Mouse (Mus musculus) neural tube, embryonic 13.5 days (tissue): Measurements from ENCODE around the gene Zfp423. TPM values are rescaled to one million over a fixed set of nuclear protein-coding genes. Genes with fewer than 3 reads are reported as not detected.

ENCODE experiments used
- ATAC-seq: fragments of 200-750 bp; cut with Nextera tagmentation; 2 replicates; pipeline ENCODE4 v1.8.0; 2017; ENCODE audit warnings: low read depth, mild to moderate bottlenecking, moderate TSS enrichment, moderate library complexity
- H3K27ac ChIP-seq: fragments of 300-500 bp; sonication (generic); replicated peaks from 2 replicates; pipeline ENCODE4 v1.5.1; 2015; ENCODE audit warnings: moderate library complexity, mild to moderate bottlenecking, inconsistent platforms
- H3K27me3 ChIP-seq: fragments of 300-500 bp; sonication (generic); 2 replicates; pipeline ENCODE4 v1.6.1; 2015; ENCODE audit warnings: mild to moderate bottlenecking, inconsistent platforms
- H3K36me3 ChIP-seq: fragments of 300-500 bp; sonication (generic); 2 replicates; pipeline ENCODE4 v1.6.1; 2015; ENCODE audit warnings: mild to moderate bottlenecking, inconsistent platforms
- H3K4me1 ChIP-seq: fragments of 300-500 bp; sonication (generic); replicated peaks from 2 replicates; pipeline ENCODE4 v1.6.1; 2015; ENCODE audit warnings: inconsistent platforms
- H3K4me2 ChIP-seq: fragments of 300-500 bp; sonication (generic); 2 replicates; pipeline ENCODE4 v1.6.1; 2015; ENCODE audit warnings: inconsistent platforms, mild to moderate bottlenecking, moderate library complexity
- H3K4me3 ChIP-seq: fragments of 300-500 bp; sonication (generic); 2 replicates; pipeline ENCODE4 v1.5.1; 2015; ENCODE audit warnings: mild to moderate bottlenecking, inconsistent platforms
- H3K9ac ChIP-seq: fragments of 300-500 bp; sonication (generic); 2 replicates; pipeline ENCODE4 v1.6.1; 2015; ENCODE audit warnings: moderate library complexity, mild to moderate bottlenecking, inconsistent platforms
- H3K9me3 ChIP-seq: fragments of 300-500 bp; sonication (generic); 2 replicates; pipeline ENCODE4 v1.6.1; 2016; ENCODE audit warnings: inconsistent platforms
- WGBS: fragments of 180-500 bp; shearing (Covaris S2); methylation state at CpG from one replicate; pipeline ENCODE4 v1.1.7; 2015; 5-methylcytosine and 5-hydroxymethylcytosine counted together
- polyA plus RNA-seq: library from polyadenylated mRNA; unstranded; fragments of >200 nt; fragmentation: Nextera tagmentation; extraction: Ambion mirVana; gene quantifications from 2 replicates; pipeline ENCODE4 v1.2.1, GENCODE M21; 2015

Gene Zfp423
- polyA plus RNA-seq, 1 experiment from 2014 or later: 35.5 TPM

GRCm38 (mm10) chr8:87784227-87784626 is 175.2 kb downstream of the Zfp423 start:
- Histone ChIP-seq H3K9me3 (no peaks in the 10 kb centered on the region), H3K9ac (peak overlapping the region; percentile 45; the same call in 1 of the 2 replicates), H3K27me3 (no peaks in the 10 kb centered on the region), H3K36me3 (peaks cover 38% of the 10 kb centered on the region), H3K27ac (peak overlapping the region; percentile 57), H3K4me2 (peak overlapping the region; percentile 35), H3K4me3 (no peak overlapping the region), H3K4me1 (peaks cover 36% of the 10 kb centered on the region)
- no peak for ATAC-seq
- 3% methylated on average over 13 of the region's 13 CpGs for WGBS

- H3K4me1 ChIP-seq: peaks cover 42% of the 10 kb centered on the region
- H3K27ac ChIP-seq: 0 out of 2 replicates have a peak overlapping the region, but pooled peaks have one; percentile 18
- H3K9me3 ChIP-seq: no peaks in the 10 kb centered on the region
- no peaks in the 10 kb centered on the region for H3K27me3 ChIP-seq
- no peak overlapping the region for H3K4me2 ChIP-seq
- 74% methylated on average over 15 of the region's 15 CpGs for WGBS
- H3K36me3 ChIP-seq: peaks cover 41% of the 10 kb centered on the region
- ATAC-seq: no peak
- H3K4me3 ChIP-seq: no peak overlapping the region
- H3K9ac ChIP-seq: no peak overlapping the region
Observed at GRCm38 (mm10) chr8:87783198-87783597, 176.2 kb downstream of the Zfp423 start.

GRCm38 (mm10) chr8:87777586-87777985 is 181.8 kb downstream of the Zfp423 start:
- H3K27ac ChIP-seq: peak overlapping the region; percentile 64
- no peak overlapping the region for H3K4me3 ChIP-seq
- peak; percentile 59; the same call in 1 of the 2 replicates for ATAC-seq
- H3K9me3 ChIP-seq: no peaks in the 10 kb centered on the region
- H3K9ac ChIP-seq: peak overlapping the region; percentile 38; the same call in 1 of the 2 replicates
- H3K4me2 ChIP-seq: no peak overlapping the region
- 21% methylated on average over 8 of the region's 8 CpGs for WGBS
- peaks cover 43% of the 10 kb centered on the region for H3K36me3 ChIP-seq
- H3K27me3 ChIP-seq: no peaks in the 10 kb centered on the region
- H3K4me1 ChIP-seq: peaks cover 42% of the 10 kb centered on the region

- whole genome bisulfite sequencing: 86% methylated on average over 3 of the region's 3 CpGs
- H3K27ac ChIP-seq: no peak overlapping the region
- H3K4me1 ChIP-seq: peaks cover 42% of the 10 kb centered on the region
- no peak overlapping the region for H3K9ac ChIP-seq
- no peak overlapping the region for H3K4me2 ChIP-seq
- ATAC-seq: no peak
- H3K4me3 ChIP-seq: no peak overlapping the region
- H3K9me3 ChIP-seq: no peaks in the 10 kb centered on the region
- H3K27me3 ChIP-seq: no peaks in the 10 kb centered on the region
- peaks cover 28% of the 10 kb centered on the region for H3K36me3 ChIP-seq
Observed at GRCm38 (mm10) chr8:87775889-87776288, 183.5 kb downstream of the Zfp423 start.

- peaks cover 19% of the 10 kb centered on the region for H3K36me3 ChIP-seq
- H3K9me3 ChIP-seq: no peaks in the 10 kb centered on the region
- H3K4me1 ChIP-seq: peaks cover 42% of the 10 kb centered on the region
- H3K27me3 ChIP-seq: no peaks in the 10 kb centered on the region
- H3K27ac ChIP-seq: no peak overlapping the region
- WGBS: 71% methylated on average over 2 of the region's 2 CpGs
- no peak overlapping the region for H3K9ac ChIP-seq
- no peak overlapping the region for H3K4me2 ChIP-seq
- ATAC-seq: no peak
- H3K4me3 ChIP-seq: no peak overlapping the region
Observed at GRCm38 (mm10) chr8:87774966-87775365, 184.4 kb downstream of the Zfp423 start.

- H3K27ac ChIP-seq: no peak overlapping the region
- ATAC-seq: no peak
- 60% methylated on average over 14 of the region's 14 CpGs for WGBS
Observed at GRCm38 (mm10) chr8:87772894-87773502, 186.4 kb downstream of the Zfp423 start.

GRCm38 (mm10) chr8:87767882-87768281 is 191.5 kb downstream of the Zfp423 start:
- Histone ChIP-seq H3K4me2 (no peak overlapping the region), H3K27me3 (no peaks in the 10 kb centered on the region), H3K36me3 (0 out of 2 replicates have a peak, but pooled peaks cover 3% of the 10 kb centered on the region), H3K4me3 (no peak overlapping the region), H3K27ac (no peak overlapping the region), H3K9ac (no peak overlapping the region), H3K4me1 (peaks cover 17% of the 10 kb centered on the region; the same call in 1 of the 2 replicates), H3K9me3 (no peaks in the 10 kb centered on the region)
- WGBS: 77% methylated on average over 9 of the region's 9 CpGs
- ATAC-seq: no peak

More at GRCm38 (mm10) chr8:87772894-87773502, 186.4 kb downstream of the Zfp423 start:
- Histone ChIP-seq H3K9ac (no peak overlapping the region), H3K4me1 (peaks cover 38% of the 10 kb centered on the region), H3K27me3 (no peaks in the 10 kb centered on the region), H3K4me3 (no peak overlapping the region), H3K9me3 (no peaks in the 10 kb centered on the region), H3K36me3 (peaks cover 9% of the 10 kb centered on the region; the same call in 1 of the 2 replicates), H3K4me2 (no peak overlapping the region)

GRCm38 (mm10) chr8:87765276-87765675 is 194.1 kb downstream of the Zfp423 start:
- peaks cover 17% of the 10 kb centered on the region; the same call in 1 of the 2 replicates for H3K4me1 ChIP-seq
- no peak overlapping the region for H3K27ac ChIP-seq
- no peak for ATAC-seq
- H3K4me2 ChIP-seq: no peak overlapping the region
- H3K9ac ChIP-seq: no peak overlapping the region
- WGBS: 75% methylated on average over 3 of the region's 3 CpGs
- no peaks in the 10 kb centered on the region for H3K36me3 ChIP-seq
- H3K27me3 ChIP-seq: no peaks in the 10 kb centered on the region
- H3K9me3 ChIP-seq: no peaks in the 10 kb centered on the region
- H3K4me3 ChIP-seq: no peak overlapping the region

GRCm38 (mm10) chr8:87758750-87759149 is 200.6 kb downstream of the Zfp423 start:
- Histone ChIP-seq H3K4me1 (peaks cover 27% of the 10 kb centered on the region), H3K9me3 (no peaks in the 10 kb centered on the region), H3K9ac (no peak overlapping the region), H3K36me3 (no peaks in the 10 kb centered on the region), H3K4me3 (no peak overlapping the region), H3K27ac (peak overlapping the region; percentile 70), H3K27me3 (no peaks in the 10 kb centered on the region), H3K4me2 (no peak overlapping the region)
- 0 out of 2 replicates have a peak, but pooled peaks have one; percentile 49 for ATAC-seq
- WGBS: 15% methylated on average over 8 of the region's 8 CpGs

GRCm38 (mm10) chr8:87754853-87755252 is 204.5 kb downstream of the Zfp423 start:
- Histone ChIP-seq H3K4me1 (peaks cover 65% of the 10 kb centered on the region), H3K4me3 (no peak overlapping the region), H3K27ac (no peak overlapping the region), H3K9ac (no peak overlapping the region), H3K27me3 (no peaks in the 10 kb centered on the region), H3K4me2 (no peak overlapping the region), H3K9me3 (no peaks in the 10 kb centered on the region), H3K36me3 (no peaks in the 10 kb centered on the region)
- no peak for ATAC-seq
- WGBS: 89% methylated on average over 8 of the region's 8 CpGs

GRCm38 (mm10) chr8:87753636-87754035 is 205.8 kb downstream of the Zfp423 start:
- Histone ChIP-seq H3K9ac (no peak overlapping the region), H3K4me2 (no peak overlapping the region), H3K4me3 (no peak overlapping the region), H3K27ac (peak overlapping the region; percentile 82), H3K9me3 (no peaks in the 10 kb centered on the region), H3K27me3 (no peaks in the 10 kb centered on the region), H3K36me3 (no peaks in the 10 kb centered on the region), H3K4me1 (peaks cover 65% of the 10 kb centered on the region)
- no peak for ATAC-seq
- WGBS: 68% methylated on average over 2 of the region's 2 CpGs

- Histone ChIP-seq H3K9me3 (no peaks in the 10 kb centered on the region), H3K27ac (peak overlapping the region; percentile 82), H3K4me1 (peaks cover 65% of the 10 kb centered on the region), H3K9ac (0 out of 2 replicates have a peak overlapping the region, but pooled peaks have one; percentile 38), H3K4me3 (no peak overlapping the region), H3K36me3 (no peaks in the 10 kb centered on the region), H3K4me2 (no peak overlapping the region; the same call in 1 of the 2 replicates), H3K27me3 (no peaks in the 10 kb centered on the region)
- ATAC-seq: 0 out of 2 replicates have a peak, but pooled peaks have one; percentile 12
- WGBS: 57% methylated on average over 8 of the region's 8 CpGs
Observed at GRCm38 (mm10) chr8:87753148-87753547, 206.2 kb downstream of the Zfp423 start.
